Mouse (Mus musculus) heart, postnatal 0 days (tissue): ENCODE results near the gene Gja5. TPM values are rescaled to one million over a fixed set of nuclear protein-coding genes. Genes with fewer than 3 reads are reported as not detected.

Experiments used
- ATAC-seq: fragments of 200-750 bp; cut with Nextera tagmentation; 2 replicates; pipeline ENCODE4 v1.8.0; 2017; ENCODE audit warnings: low read depth, moderate number of reproducible peaks, moderate library complexity; ENCODE audit not compliant: insufficient read depth
- DNase-seq: peaks from one replicate; pipeline ENCODE4 v3.0.0-alpha.2; 2016; ENCODE audit warnings: low spot score
- H3K27ac ChIP-seq: fragments of 300-500 bp; sonication (generic); 2 replicates; pipeline ENCODE4 v1.5.1; 2014; ENCODE audit warnings: low read depth, mild to moderate bottlenecking
- H3K27me3 ChIP-seq: fragments of 300-500 bp; sonication (generic); 2 replicates; pipeline ENCODE4 v1.6.1; 2014; ENCODE audit warnings: low read length, mixed read lengths; ENCODE audit not compliant: control insufficient read depth, insufficient read depth
- H3K36me3 ChIP-seq: fragments of 300-500 bp; sonication (generic); replicated peaks from 2 replicates; pipeline ENCODE4 v1.6.1; 2014; ENCODE audit warnings: low read length, mixed read lengths; ENCODE audit not compliant: control insufficient read depth, insufficient read depth
- H3K4me1 ChIP-seq: fragments of 300-500 bp; sonication (generic); 2 replicates; pipeline ENCODE4 v1.6.1; 2014; ENCODE audit warnings: antibody characterized with exemption; ENCODE audit not compliant: control insufficient read depth, insufficient read depth
- H3K4me2 ChIP-seq: fragments of 300-500 bp; sonication (generic); 2 replicates; pipeline ENCODE4 v1.6.1; 2014; ENCODE audit warnings: low read depth, mild to moderate bottlenecking, low read length, moderate library complexity
- H3K4me3 ChIP-seq: fragments of 300-500 bp; sonication (generic); 2 replicates; pipeline ENCODE4 v1.5.1; 2014; ENCODE audit warnings: low read depth, low read length
- H3K9ac ChIP-seq: fragments of 300-500 bp; sonication (generic); replicated peaks from 2 replicates; pipeline ENCODE4 v1.6.1; 2014; ENCODE audit warnings: low read depth, low read length, mixed read lengths
- H3K9me3 ChIP-seq: fragments of 300-500 bp; sonication (generic); replicated peaks from 2 replicates; pipeline ENCODE4 v1.6.1; 2016; ENCODE audit warnings: low read length; ENCODE audit not compliant: control insufficient read depth
- CTCF ChIP-seq: IDR thresholded peaks from 2 replicates; pipeline ENCODE4 v1.5.1; 2016; ENCODE audit warnings: antibody characterized with exemption, control low read depth, low read depth
- EP300 ChIP-seq: IDR thresholded peaks from 2 replicates; pipeline ENCODE4 v1.6.1; 2016; ENCODE audit warnings: antibody characterized with exemption, low read depth
- WGBS: fragments of 180-500 bp; shearing (Covaris S2); extraction: QIAGEN DNeasy Blood & Tissue Kit; methylation state at CpG from one replicate; pipeline ENCODE4 v1.1.7; 2014; 5-methylcytosine and 5-hydroxymethylcytosine counted together
- polyA plus RNA-seq: library from polyadenylated mRNA; unstranded; fragments of >200 nt; fragmentation: Nextera tagmentation; extraction: Ambion mirVana; gene quantifications from 2 replicates; pipeline ENCODE4 v1.2.1, GENCODE M21; 2015
- total RNA-seq: library from RNA; depleted of rRNA; stranded (reverse); fragments of >200 nt; gene quantifications from 2 replicates; pipeline ENCODE4 v1.2.3, GENCODE M21; 2014; ENCODE audit warnings: low replicate concordance

Gene Gja5
- total and polyA plus RNA-seq, 2 experiments from 2014 or later = 67.5 to 67.6 TPM

- WGBS = 40% methylated on average over 6 of the region's 6 CpGs
- DNase-seq (no peak), ATAC-seq (no peak)
- no peak overlapping the region for H3K9ac ChIP-seq
- H3K4me2 ChIP-seq = no peak overlapping the region
- H3K36me3 ChIP-seq = no peaks in the 10 kb centered on the region
- no peaks in the 10 kb centered on the region for H3K27me3 ChIP-seq
- 0 out of 2 replicates have a peak overlapping the region, but pooled peaks have one; percentile 1 for H3K27ac ChIP-seq
- no peaks in the 10 kb centered on the region for H3K9me3 ChIP-seq
- no peak for TF ChIP-seq CTCF
- 0 out of 2 replicates have a peak, but pooled peaks have one; percentile 24 for TF ChIP-seq EP300
- H3K4me1 ChIP-seq = peaks cover 15% of the 10 kb centered on the region
- no peak overlapping the region for H3K4me3 ChIP-seq
These were observed 132.6 kb downstream of the Gja5 start for GRCm38 (mm10) chr3:97037119-97037518.

- H3K9me3 ChIP-seq = no peaks in the 10 kb centered on the region
- ATAC-seq (no peak; the same call in 1 of the 2 replicates), DNase-seq (no peak)
- H3K4me1 ChIP-seq = peaks cover 15% of the 10 kb centered on the region
- H3K4me3 ChIP-seq = no peak overlapping the region
- 30% methylated on average over 6 of the region's 6 CpGs for WGBS
- no peaks in the 10 kb centered on the region for H3K36me3 ChIP-seq
- TF ChIP-seq EP300 (no peak), CTCF (no peak)
- H3K27ac ChIP-seq = no peak overlapping the region
- H3K9ac ChIP-seq = no peak overlapping the region
- H3K27me3 ChIP-seq = no peaks in the 10 kb centered on the region
- H3K4me2 ChIP-seq = no peak overlapping the region
These were observed 135.2 kb downstream of the Gja5 start for GRCm38 (mm10) chr3:97039721-97040120.

- Histone ChIP-seq H3K4me1 (peaks cover 9% of the 10 kb centered on the region), H3K4me3 (no peak overlapping the region), H3K27me3 (no peaks in the 10 kb centered on the region), H3K9me3 (no peaks in the 10 kb centered on the region), H3K4me2 (no peak overlapping the region), H3K27ac (no peak overlapping the region), H3K36me3 (no peaks in the 10 kb centered on the region), H3K9ac (no peak overlapping the region)
- DNase-seq (no peak), ATAC-seq (no peak)
- TF ChIP-seq EP300 (no peak), CTCF (no peak)
- 36% methylated on average over 5 of the region's 5 CpGs for WGBS
These were observed 139.7 kb downstream of the Gja5 start for GRCm38 (mm10) chr3:97044188-97044587.

GRCm38 (mm10) chr3:97047757-97048156, 143.3 kb downstream of the Gja5 start:
- WGBS = 86% methylated on average over 4 of the region's 4 CpGs
- ATAC-seq = no peak

GRCm38 (mm10) chr3:97048360-97048759, 143.9 kb downstream of the Gja5 start:
- no peak for ATAC-seq
- Histone ChIP-seq H3K27me3 (no peaks in the 10 kb centered on the region), H3K27ac (no peak overlapping the region), H3K9ac (no peak overlapping the region), H3K4me1 (peaks cover 20% of the 10 kb centered on the region; the same call in 1 of the 2 replicates), H3K9me3 (no peaks in the 10 kb centered on the region), H3K36me3 (no peaks in the 10 kb centered on the region), H3K4me3 (no peak overlapping the region), H3K4me2 (no peak overlapping the region)
- no peak for DNase-seq
- TF ChIP-seq EP300 (no peak), CTCF (no peak; the same call in 1 of the 2 replicates)

More at GRCm38 (mm10) chr3:97047757-97048156, 143.3 kb downstream of the Gja5 start:
- DNase-seq = no peak
- H3K9ac ChIP-seq = no peak overlapping the region
- no peak overlapping the region for H3K4me3 ChIP-seq
- H3K4me2 ChIP-seq = no peak overlapping the region
- no peak for TF ChIP-seq CTCF
- TF ChIP-seq EP300 = no peak
- H3K27ac ChIP-seq = no peak overlapping the region
- no peaks in the 10 kb centered on the region for H3K9me3 ChIP-seq
- H3K27me3 ChIP-seq = no peaks in the 10 kb centered on the region
- H3K36me3 ChIP-seq = no peaks in the 10 kb centered on the region
- H3K4me1 ChIP-seq = peaks cover 20% of the 10 kb centered on the region; the same call in 1 of the 2 replicates

- Histone ChIP-seq H3K27ac (peak overlapping the region; percentile 47; the same call in 1 of the 2 replicates), H3K9me3 (no peaks in the 10 kb centered on the region), H3K4me3 (no peak overlapping the region), H3K4me2 (peak overlapping the region; percentile 1; the same call in 1 of the 2 replicates), H3K27me3 (0 out of 2 replicates have a peak, but pooled peaks cover under 1% of the 10 kb centered on the region), H3K36me3 (no peaks in the 10 kb centered on the region), H3K4me1 (0 out of 2 replicates have a peak, but pooled peaks cover 12% of the 10 kb centered on the region), H3K9ac (0 out of 2 replicates have a peak overlapping the region, but pooled peaks have one; percentile 3)
- no peak for DNase-seq
- TF ChIP-seq CTCF = no peak
- no peak for TF ChIP-seq EP300
- 28% methylated on average over 13 of the region's 13 CpGs for WGBS
- ATAC-seq = 0 out of 2 replicates have a peak, but pooled peaks have one; percentile 30
These were observed 146.8 kb downstream of the Gja5 start for GRCm38 (mm10) chr3:97051264-97051744.
